Comparison of ENCODE assay signal across 27 mouse cellular contexts in genomic region chr6:41635211-41635610, GRCm38 (mm10). TPM values are rescaled to one million over a fixed set of nuclear protein-coding genes. Genes with fewer than 3 reads are reported as not detected.
DNase-seq lines count a peak whose midpoint lies in the region; ATAC-seq and TF ChIP-seq lines count a peak whose summit lies in the region.
"Had no signal": no experiment of that assay in that cellular context is flagged by ENCODE, and none has a peak within 500 bp of the region (broad histone marks: within the 10 kb centered on the region; RNA-seq: fewer than 3 reads in every experiment).

No protein-coding gene starts in this region.

- no peak for TF ChIP-seq CTCF in lung, postnatal 0 days (IDR thresholded peaks at IDR 0.05)
- no peak for TF ChIP-seq CTCF in cortical plate, adult 2 months (IDR thresholded peaks at IDR 0.05; ENCODE audit: extremely low read depth, insufficient read depth, low read length)

- H3K4me1 ChIP-seq in kidney, embryonic 15.5 days: no peaks in the 10 kb centered on the region
- H3K4me1 ChIP-seq in lung, postnatal 0 days (ENCODE audit: insufficient read depth, low read depth, low read length): no peaks in the 10 kb centered on the region
- H3K4me1 ChIP-seq in cortical plate, adult 2 months (ENCODE audit: control insufficient read depth, insufficient read depth, low read length): no peaks in the 10 kb centered on the region; the same call in 1 of the 2 replicates
- no peaks in the 10 kb centered on the region for H3K4me1 ChIP-seq in stomach, embryonic 16.5 days (ENCODE audit: control insufficient read depth, insufficient read depth, low read length)
- H3K4me1 ChIP-seq: forebrain, embryonic 10.5 days; limb, embryonic 12.5 days; liver, embryonic 13.5 days; neural tube, embryonic 13.5 days had no signal

- no peak for TF ChIP-seq POLR2A in cortical plate, adult 2 months (IDR thresholded peaks at IDR 0.05; ENCODE audit: extremely low read depth, insufficient read depth, low read length)

- no peak overlapping the region for H3K9ac ChIP-seq in kidney, embryonic 15.5 days
- H3K9ac ChIP-seq in lung, postnatal 0 days (replicated peaks; ENCODE audit: low read depth): no peak overlapping the region
- no peak overlapping the region for H3K9ac ChIP-seq in stomach, embryonic 16.5 days (ENCODE audit: low read length)
- H3K9ac ChIP-seq: limb, embryonic 12.5 days; liver, embryonic 13.5 days; neural tube, embryonic 13.5 days had no signal

- DNase-seq in kidney, adult 11 months: no peak
- no peak for DNase-seq in lung, postnatal 0 days (ENCODE audit: low spot score)
- no peak for DNase-seq in lung, adult 18-20 months
- no peak for DNase-seq in adrenal gland, postnatal 25 days
- DNase-seq: cerebellum, adult 2 months; gastrocnemius, postnatal 36 days; heart, postnatal 10 days; kidney, adult 18-20 months; layer of hippocampus, postnatal 36 days; liver, embryonic 13.5 days; right cerebral cortex, postnatal 14 days; thymus, postnatal 25 days had no signal

- WGBS in kidney, embryonic 15.5 days: 62% methylated on average over 1 of the region's 1 CpGs
- 18% methylated on average over 1 of the region's 1 CpGs for WGBS in lung, postnatal 0 days
- WGBS in stomach, embryonic 16.5 days: 36% methylated on average over 1 of the region's 1 CpGs

- H3K27ac ChIP-seq in kidney, embryonic 15.5 days: no peak overlapping the region
- H3K27ac ChIP-seq in lung, postnatal 0 days (ENCODE audit: low read length): no peak overlapping the region
- no peak overlapping the region for H3K27ac ChIP-seq in cortical plate, adult 2 months (ENCODE audit: insufficient read depth, low read length)
- no peak overlapping the region for H3K27ac ChIP-seq in stomach, embryonic 16.5 days (ENCODE audit: low read length)
- H3K27ac ChIP-seq: forebrain, embryonic 10.5 days; limb, embryonic 12.5 days; liver, embryonic 13.5 days; macrophage; neural tube, embryonic 13.5 days had no signal

- no peak for TF ChIP-seq EP300 in lung, postnatal 0 days (IDR thresholded peaks at IDR 0.05)

- H3K4me2 ChIP-seq in kidney, embryonic 15.5 days: peak overlapping the region; percentile 42
- H3K4me2 ChIP-seq in lung, postnatal 0 days (replicated peaks; ENCODE audit: low read depth, low read length): peak overlapping the region; percentile 44; the same call in 1 of the 2 replicates
- peak overlapping the region; percentile 28 for H3K4me2 ChIP-seq in stomach, embryonic 16.5 days (ENCODE audit: low read depth, low read length)
- H3K4me2 ChIP-seq: liver, embryonic 13.5 days; neural tube, embryonic 13.5 days had no signal

- no peaks in the 10 kb centered on the region for H3K9me3 ChIP-seq in kidney, embryonic 15.5 days (replicated peaks)
- H3K9me3 ChIP-seq in lung, postnatal 0 days (ENCODE audit: low read length): no peaks in the 10 kb centered on the region
- no peaks in the 10 kb centered on the region for H3K9me3 ChIP-seq in stomach, embryonic 16.5 days (replicated peaks; ENCODE audit: control insufficient read depth, low read length)
- H3K9me3 ChIP-seq: forebrain, embryonic 10.5 days; G1E; limb, embryonic 12.5 days; liver, embryonic 13.5 days; neural tube, embryonic 13.5 days had no signal

- ATAC-seq in kidney, embryonic 15.5 days (replicated peaks; ENCODE audit: low FRiP score): no peak
- no peak for ATAC-seq in lung, postnatal 0 days
- no peak for ATAC-seq in stomach, embryonic 16.5 days (ENCODE audit: insufficient read depth, low FRiP score)
- ATAC-seq: CD4-positive, CD25-positive, alpha-beta regulatory T cell, adult 4 months had no signal

- H3K36me3 ChIP-seq in kidney, embryonic 15.5 days: no peaks in the 10 kb centered on the region
- no peaks in the 10 kb centered on the region for H3K36me3 ChIP-seq in lung, postnatal 0 days (ENCODE audit: insufficient read depth, low read length)
- no peaks in the 10 kb centered on the region for H3K36me3 ChIP-seq in stomach, embryonic 16.5 days (ENCODE audit: control insufficient read depth, insufficient read depth, low read length)
- H3K36me3 ChIP-seq: forebrain, embryonic 10.5 days; G1E; limb, embryonic 12.5 days; liver, embryonic 13.5 days; neural tube, embryonic 13.5 days had no signal

- H3K27me3 ChIP-seq in kidney, embryonic 15.5 days: no peaks in the 10 kb centered on the region
- no peaks in the 10 kb centered on the region for H3K27me3 ChIP-seq in lung, postnatal 0 days (replicated peaks; ENCODE audit: insufficient read depth, low read length)
- no peaks in the 10 kb centered on the region for H3K27me3 ChIP-seq in stomach, embryonic 16.5 days (ENCODE audit: control insufficient read depth, insufficient read depth, low read length)
- H3K27me3 ChIP-seq: limb, embryonic 12.5 days; liver, embryonic 13.5 days; neural tube, embryonic 13.5 days had no signal

- H3K4me3 ChIP-seq in kidney, embryonic 15.5 days (replicated peaks): 0 out of 2 replicates have a peak overlapping the region, but pooled peaks have one; percentile 38
- peak overlapping the region; percentile 28; the same call in 1 of the 2 replicates for H3K4me3 ChIP-seq in lung, postnatal 0 days (ENCODE audit: low read depth, low read length)
- H3K4me3 ChIP-seq in cortical plate, adult 2 months (ENCODE audit: insufficient read depth, low read length): peak overlapping the region; percentile 19; the same call in 1 of the 2 replicates
- H3K4me3 ChIP-seq in stomach, embryonic 16.5 days (replicated peaks; ENCODE audit: low read length): peak overlapping the region; percentile 32
- H3K4me3 ChIP-seq: forebrain, embryonic 10.5 days; limb, embryonic 12.5 days; liver, embryonic 13.5 days; neural tube, embryonic 13.5 days had no signal

RNA-seq across cellular contexts. Expression of gene Trpv6, which starts 1.0 kb away (rescaled TPM):
- polyA plus RNA-seq in kidney, embryonic 15.5 days (2015; fragmentation: Nextera tagmentation; extraction: Ambion mirVana): 3.8 and 4.7 TPM in 2 replicates
- polyA plus RNA-seq in lung, postnatal 0 days (2015; fragmentation: Nextera tagmentation; extraction: Ambion mirVana): 12.4 and 17.8 TPM in 2 replicates
- polyA plus RNA-seq in cortical plate, adult 2 months (2012; rRNA removed): 3.3 and 4.2 TPM in 2 replicates
- 10.0 and 10.9 TPM in 2 replicates for polyA plus RNA-seq in stomach, embryonic 16.5 days (2015; fragmentation: Nextera tagmentation; extraction: Ambion mirVana)
- total RNA-seq in adrenal gland, postnatal 25 days (2021): not detected in 2 replicates
- total RNA-seq: adrenal gland, adult 18-20 months; gastrocnemius, postnatal 36 days; heart, postnatal 10 days; monocyte, adult 5-6 weeks had no signal
- polyA plus RNA-seq: G1E, macrophage had no signal

RNA-seq across cellular contexts. Expression of gene Ephb6, which starts 29.9 kb away (rescaled TPM):
- polyA plus RNA-seq in kidney, embryonic 15.5 days (2015; fragmentation: Nextera tagmentation; extraction: Ambion mirVana): 13.2 and 15.0 TPM in 2 replicates
- polyA plus RNA-seq in lung, postnatal 0 days (2015; fragmentation: Nextera tagmentation; extraction: Ambion mirVana): 5.5 and 6.2 TPM in 2 replicates
- polyA plus RNA-seq in cortical plate, adult 2 months (2012; rRNA removed): 135 and 140 TPM in 2 replicates
- 11.0 and 11.7 TPM in 2 replicates for polyA plus RNA-seq in stomach, embryonic 16.5 days (2015; fragmentation: Nextera tagmentation; extraction: Ambion mirVana)
- 24.7 and 30.3 TPM in 2 replicates for total RNA-seq in adrenal gland, postnatal 25 days (2021)

RNA-seq across cellular contexts. Expression of gene Trpv5, which starts 45.4 kb away (rescaled TPM):
- 1.5 and 1.8 TPM in 2 replicates for polyA plus RNA-seq in kidney, embryonic 15.5 days (2015; fragmentation: Nextera tagmentation; extraction: Ambion mirVana)
- not detected in 2 replicates for polyA plus RNA-seq in lung, postnatal 0 days (2015; fragmentation: Nextera tagmentation; extraction: Ambion mirVana)
- not detected in 2 replicates for polyA plus RNA-seq in cortical plate, adult 2 months (2012; rRNA removed)
- 0.06 TPM in 1 of 2 replicates, not detected in the other for polyA plus RNA-seq in stomach, embryonic 16.5 days (2015; fragmentation: Nextera tagmentation; extraction: Ambion mirVana)
- total RNA-seq in adrenal gland, postnatal 25 days (2021): not detected in 2 replicates
- total RNA-seq: adrenal gland, adult 18-20 months; gastrocnemius, postnatal 36 days; heart, postnatal 10 days; layer of hippocampus, adult 18-20 months; layer of hippocampus, postnatal 36 days; monocyte, adult 5-6 weeks had no signal
- polyA plus RNA-seq: CD4-positive, CD25-positive, alpha-beta regulatory T cell, adult 4 months; cerebellum, adult 2 months; embryonic facial prominence, embryonic 14.5 days; forebrain, embryonic 10.5 days; G1E; hindbrain, embryonic 16.5 days; limb, embryonic 12.5 days; liver, embryonic 13.5 days; macrophage; neural tube, embryonic 13.5 days had no signal

RNA-seq across cellular contexts. Expression of gene Llcfc1, which starts 49.0 kb away (rescaled TPM):
- 0.22 TPM in 1 of 2 replicates, not detected in the other for polyA plus RNA-seq in kidney, embryonic 15.5 days (2015; fragmentation: Nextera tagmentation; extraction: Ambion mirVana)
- not detected in 2 replicates for polyA plus RNA-seq in lung, postnatal 0 days (2015; fragmentation: Nextera tagmentation; extraction: Ambion mirVana)
- polyA plus RNA-seq in cortical plate, adult 2 months (2012; rRNA removed): not detected in 2 replicates
- 0.57 and 0.65 TPM in 2 replicates for polyA plus RNA-seq in stomach, embryonic 16.5 days (2015; fragmentation: Nextera tagmentation; extraction: Ambion mirVana)
- total RNA-seq in adrenal gland, postnatal 25 days (2021): not detected in 2 replicates
- total RNA-seq: adrenal gland, adult 18-20 months; G1E; gastrocnemius, postnatal 36 days; heart, postnatal 10 days; layer of hippocampus, adult 18-20 months; layer of hippocampus, postnatal 36 days; monocyte, adult 5-6 weeks had no signal
- polyA plus RNA-seq: CD4-positive, CD25-positive, alpha-beta regulatory T cell, adult 4 months; cerebellum, adult 2 months; embryonic facial prominence, embryonic 14.5 days; forebrain, embryonic 10.5 days; G1E; hindbrain, embryonic 16.5 days; limb, embryonic 12.5 days; liver, embryonic 13.5 days; macrophage; neural tube, embryonic 13.5 days; spleen, adult 2 months had no signal
